Mouse (Mus musculus) liver, embryonic 14.5 days (tissue): ENCODE results near the gene Fam129a. TPM values are rescaled to one million over a fixed set of nuclear protein-coding genes. Genes with fewer than 3 reads are reported as not detected.

ENCODE experiments used
- ATAC-seq: fragments of 200-750 bp; cut with Nextera tagmentation; 2 replicates; pipeline ENCODE4 v1.8.0; 2017; ENCODE audit warnings: moderate number of reproducible peaks, mild to moderate bottlenecking, moderate library complexity; ENCODE audit not compliant: insufficient read depth
- DNase-seq, 3 experiments: peaks; one replicate each; pipeline ENCODE4 v3.0.0-alpha.2; 2012 to 2013; ENCODE audit warnings: low read depth in 3 of 3, low spot score in 3 of 3
- H3K27ac ChIP-seq: fragments of 300-500 bp; sonication (generic); 2 replicates; pipeline ENCODE4 v1.5.1; 2014; ENCODE audit warnings: moderate library complexity, mild to moderate bottlenecking, control low read depth, inconsistent platforms
- H3K27me3 ChIP-seq: fragments of 300-500 bp; sonication (generic); 2 replicates; pipeline ENCODE4 v1.6.1; 2014; ENCODE audit warnings: mild to moderate bottlenecking, low read length, moderate library complexity; ENCODE audit not compliant: control insufficient read depth, insufficient read depth
- H3K36me3 ChIP-seq: fragments of 300-500 bp; sonication (generic); replicated peaks from 2 replicates; pipeline ENCODE4 v1.6.1; 2014; ENCODE audit warnings: low read depth; ENCODE audit not compliant: control insufficient read depth, insufficient read depth
- H3K4me1 ChIP-seq, 2 experiments: fragments of 200-500 bp in 1 of 2; fragments of 300-500 bp in 1 of 2; sonication (generic) in 1 of 2; replicated peaks; 2 replicates each; pipeline ENCODE4 v1.6.1; 2012 to 2014; ENCODE audit warnings: antibody characterized with exemption in 1 of 2, inconsistent platforms in 1 of 2, low read length in 1 of 2; ENCODE audit not compliant: control insufficient read depth in 2 of 2, insufficient read depth in 2 of 2
- H3K4me2 ChIP-seq: fragments of 300-500 bp; sonication (generic); 2 replicates; pipeline ENCODE4 v1.6.1; 2014; ENCODE audit warnings: low read depth, mild to moderate bottlenecking, control low read depth, moderate library complexity
- H3K4me3 ChIP-seq, 2 experiments: fragments of 200-500 bp in 1 of 2; fragments of 300-500 bp in 1 of 2; sonication (generic) in 1 of 2; 2 replicates each; pipeline ENCODE4 v1.5.1; 2012 to 2014; ENCODE audit warnings: low read depth in 2 of 2, low read length in 2 of 2, mild to moderate bottlenecking in 2 of 2, control low read depth in 1 of 2, inconsistent platforms in 1 of 2, moderate library complexity in 1 of 2; ENCODE audit not compliant: insufficient read depth in 1 of 2
- H3K9ac ChIP-seq: fragments of 300-500 bp; sonication (generic); replicated peaks from 2 replicates; pipeline ENCODE4 v1.6.1; 2014; ENCODE audit warnings: mild to moderate bottlenecking, control low read depth, moderate library complexity
- H3K9me3 ChIP-seq: fragments of 300-500 bp; sonication (generic); 2 replicates; pipeline ENCODE4 v1.6.1; 2016; ENCODE audit warnings: low read length, mixed read lengths; ENCODE audit not compliant: control insufficient read depth
- CTCF ChIP-seq: IDR thresholded peaks from 2 replicates; pipeline ENCODE4 v1.5.1; 2016; ENCODE audit warnings: antibody characterized with exemption, low read depth, control low read depth
- EP300 ChIP-seq: IDR thresholded peaks from 2 replicates; pipeline ENCODE4 v1.6.1; 2016; ENCODE audit warnings: antibody characterized with exemption, low read depth
- WGBS: fragments of 180-500 bp; shearing (Covaris S2); extraction: QIAGEN DNeasy Blood & Tissue Kit; methylation state at CpG from one replicate; pipeline ENCODE4 v1.1.7; 2014; ENCODE audit not compliant: insufficient replicate concordance; 5-methylcytosine and 5-hydroxymethylcytosine counted together
- polyA plus RNA-seq, 2 experiments: library from polyadenylated mRNA; depleted of rRNA in 1 of 2; stranded (reverse) in 1 of 2; unstranded in 1 of 2; fragments of >200 nt; fragmentation: Nextera tagmentation in 1 of 2; extraction: Ambion mirVana in 1 of 2; gene quantifications; 2 replicates each; pipeline versions ENCODE4 v1.2.1 to v1.2.3; 2012 to 2014

The Fam129a gene
- polyA plus RNA-seq, 2 experiments = 1.5 to 3.4 TPM

DNA sequence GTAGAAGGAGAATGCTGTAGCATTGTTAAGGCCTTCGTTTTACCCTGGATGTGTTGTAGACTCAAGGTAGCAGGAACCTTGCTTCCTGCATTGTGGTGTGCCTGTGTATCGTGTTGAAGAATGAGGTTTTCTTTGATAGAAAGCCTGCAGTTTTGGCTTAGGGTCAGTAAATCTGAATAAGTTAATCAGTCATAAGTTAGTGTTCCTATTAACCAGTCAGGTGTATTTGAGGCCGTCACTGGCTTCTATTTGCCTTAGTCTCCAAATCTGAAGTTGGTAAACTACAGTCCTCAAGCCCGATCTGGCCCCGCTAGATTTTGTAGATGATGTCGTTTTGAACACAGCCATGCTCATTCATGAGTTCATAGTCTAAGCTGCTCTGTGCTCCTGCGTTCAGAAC, 125.8 kb downstream of the Fam129a start:
- no peak for DNase-seq
- Histone ChIP-seq H3K27ac (no peak overlapping the region), H3K9ac (no peak overlapping the region), H3K4me3 (no peak overlapping the region), H3K4me2 (no peak overlapping the region), H3K27me3 (no peaks in the 10 kb centered on the region), H3K9me3 (no peaks in the 10 kb centered on the region), H3K36me3 (no peaks in the 10 kb centered on the region), H3K4me1 (peaks cover 0 to 5% of the 10 kb centered on the region in 2 experiments; a peak in 2 of 4 replicates)
- WGBS = 65% methylated on average over 7 of the region's 7 CpGs
- no peak for ATAC-seq
- TF ChIP-seq CTCF = no peak
- TF ChIP-seq EP300 = no peak

DNA sequence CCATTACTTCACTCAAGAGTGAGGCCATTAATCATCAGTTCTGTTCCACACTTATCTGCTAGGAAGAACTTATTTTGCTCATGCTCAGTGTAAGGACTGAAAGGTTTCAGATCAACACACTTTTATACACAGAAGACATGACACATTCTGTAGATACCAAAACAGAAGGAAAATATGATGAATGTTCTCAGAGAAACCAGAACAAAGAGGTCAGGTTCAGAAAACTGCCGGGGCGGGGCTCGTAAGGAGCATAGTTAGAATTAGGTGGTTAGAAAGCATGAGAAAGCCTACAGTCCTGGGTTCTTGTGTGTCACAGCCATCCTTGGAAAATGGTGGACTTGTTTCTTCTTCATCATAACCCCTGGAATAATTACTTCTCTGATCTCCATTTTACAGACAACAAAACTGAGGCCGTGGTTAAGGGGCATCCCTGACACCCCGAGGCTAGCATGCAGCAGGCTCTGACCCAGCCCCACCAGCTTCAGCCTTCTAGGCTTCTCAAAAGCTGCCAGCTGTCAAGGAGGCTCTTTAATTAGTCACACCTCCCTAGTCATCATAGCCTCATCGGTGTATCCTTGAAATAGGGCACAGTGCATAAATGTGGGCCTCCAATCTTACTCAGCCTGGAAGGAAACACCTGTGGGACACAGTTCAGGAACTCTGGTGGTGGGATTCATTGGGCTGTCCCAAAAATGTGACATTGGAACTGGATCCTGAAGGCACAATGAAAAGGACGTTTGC, 127.1 kb downstream of the Fam129a start:
- Histone ChIP-seq H3K9ac (no peak overlapping the region), H3K4me3 (no peak overlapping the region), H3K4me1 (peaks cover 0 to 5% of the 10 kb centered on the region in 2 experiments; a peak in 2 of 4 replicates), H3K9me3 (no peaks in the 10 kb centered on the region), H3K27me3 (no peaks in the 10 kb centered on the region), H3K4me2 (no peak overlapping the region), H3K27ac (no peak overlapping the region), H3K36me3 (no peaks in the 10 kb centered on the region)
- DNase-seq = no peak
- ATAC-seq = no peak
- TF ChIP-seq EP300 (no peak), CTCF (no peak)
- 61% methylated on average over 7 of the region's 7 CpGs for whole genome bisulfite sequencing

GRCm38 (mm10) chr1:151699363-151699762, 128.4 kb downstream of the Fam129a start:
- Histone ChIP-seq H3K27ac (no peak overlapping the region), H3K9me3 (no peaks in the 10 kb centered on the region), H3K9ac (no peak overlapping the region), H3K27me3 (no peaks in the 10 kb centered on the region), H3K36me3 (no peaks in the 10 kb centered on the region), H3K4me3 (no peak overlapping the region), H3K4me1 (peaks cover 0 to 5% of the 10 kb centered on the region in 2 experiments; a peak in 2 of 4 replicates), H3K4me2 (no peak overlapping the region)
- DNase-seq = no peak
- 63% methylated on average over 7 of the region's 7 CpGs for WGBS
- TF ChIP-seq CTCF (no peak), EP300 (no peak)
- ATAC-seq = no peak

DNA sequence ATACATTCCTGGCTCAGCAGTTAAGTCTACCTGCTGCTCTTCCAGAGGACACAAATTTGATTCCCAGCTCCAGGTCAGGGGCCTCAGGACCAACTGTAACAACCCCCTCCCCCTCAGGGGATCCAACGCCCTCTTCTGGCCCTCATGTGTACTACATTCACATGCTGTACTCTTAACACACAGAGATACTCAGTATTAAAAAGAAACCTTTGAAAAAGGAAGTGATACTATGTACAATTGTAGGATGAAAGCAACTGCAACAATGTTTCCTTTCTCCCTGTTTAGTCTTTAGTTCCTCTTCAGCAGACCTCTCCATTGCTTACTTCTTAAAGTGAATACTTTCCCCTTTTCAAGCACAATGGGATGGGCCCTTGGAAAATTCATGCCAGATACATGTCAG, 131.8 kb downstream of the Fam129a start:
- no peaks in the 10 kb centered on the region for H3K9me3 ChIP-seq
- no peak overlapping the region for H3K27ac ChIP-seq
- 10% methylated on average over 1 of the region's 1 CpGs for WGBS
- peaks cover 0 to 5% of the 10 kb centered on the region in 2 experiments; a peak in 2 of 4 replicates for H3K4me1 ChIP-seq
- no peaks in the 10 kb centered on the region for H3K36me3 ChIP-seq
- 0 out of 2 replicates have a peak, but pooled peaks have one; percentile 21 for TF ChIP-seq CTCF
- no peak for TF ChIP-seq EP300
- H3K27me3 ChIP-seq = no peaks in the 10 kb centered on the region
- no peak overlapping the region for H3K4me3 ChIP-seq
- no peak overlapping the region for H3K9ac ChIP-seq
- H3K4me2 ChIP-seq = no peak overlapping the region
- no peak for ATAC-seq
- no peak for DNase-seq

- ATAC-seq (peak; percentile 53; the same call in 1 of the 2 replicates), DNase-seq (peak; percentile 40 to 56 (median 44))
- H3K4me1 ChIP-seq = peaks cover 0 to 7% of the 10 kb centered on the region in 2 experiments; a peak in 2 of 4 replicates
- WGBS = 32% methylated on average over 11 of the region's 11 CpGs
- H3K27me3 ChIP-seq = no peaks in the 10 kb centered on the region
- TF ChIP-seq CTCF = peak; percentile 94
- TF ChIP-seq EP300 = no peak
- no peak overlapping the region for H3K4me3 ChIP-seq
- no peak overlapping the region for H3K27ac ChIP-seq
- H3K36me3 ChIP-seq = no peaks in the 10 kb centered on the region
- no peaks in the 10 kb centered on the region for H3K9me3 ChIP-seq
- H3K9ac ChIP-seq = no peak overlapping the region
- H3K4me2 ChIP-seq = no peak overlapping the region
These were observed 134.9 kb downstream of the Fam129a start for GRCm38 (mm10) chr1:151705723-151706396.
